Mouse (Mus musculus): ENCODE data around the gene Odf2. TPM values are rescaled to one million over a fixed set of nuclear protein-coding genes. Genes with fewer than 3 reads are reported as not detected.
A peak's percentile ranks its signal among the peaks of the same experiment; 100 is the strongest.

Gene Odf2
- polyA plus RNA-seq, 1 experiment from 2014 or later = 63.5 TPM

DNA sequence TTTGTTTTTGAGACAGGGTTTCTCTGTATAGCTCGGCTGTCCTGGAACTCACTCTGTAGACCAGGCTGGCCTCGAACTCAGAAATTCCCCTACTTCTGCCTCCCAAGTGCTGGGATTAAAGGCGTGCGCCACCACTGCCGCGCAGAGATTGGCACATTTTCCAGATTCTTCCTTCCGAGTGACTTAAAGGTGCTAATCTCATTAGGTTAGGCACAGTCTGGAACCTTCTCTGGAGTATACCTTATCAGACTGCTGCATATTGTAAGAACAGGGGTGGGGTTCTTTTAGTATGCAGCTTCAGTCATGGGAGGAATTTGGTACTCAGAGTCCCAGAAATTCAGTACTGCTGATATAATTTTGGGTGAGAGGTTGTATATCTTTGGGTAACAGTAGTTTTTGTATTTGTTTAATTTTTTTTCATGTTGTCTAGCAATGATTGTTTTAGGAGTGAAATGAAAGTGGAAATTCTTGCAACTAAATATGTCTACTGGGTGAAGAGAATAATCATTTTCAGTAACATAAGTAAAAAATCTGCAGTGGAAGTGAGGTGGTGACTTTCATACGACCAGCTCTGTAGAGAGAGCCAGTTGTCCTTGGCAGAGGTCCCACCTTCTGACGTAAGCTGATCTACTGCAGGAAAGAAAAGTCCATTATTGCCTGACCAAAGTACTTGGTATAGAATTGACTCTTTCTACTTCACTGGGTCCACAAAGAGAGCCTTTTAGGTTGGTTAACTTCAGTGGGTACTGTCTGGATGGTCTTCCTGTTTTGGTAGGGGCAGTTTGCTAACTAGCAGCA is 83.0 kb downstream of the Odf2 start:
- DNase-seq (ENCODE audit: low spot score) = peak; percentile 44
- Histone ChIP-seq H3K27ac (no peak overlapping the region), H3K27me3 (ENCODE audit: control insufficient read depth, insufficient read depth, low read length) (no peaks in the 10 kb centered on the region), H3K36me3 (replicated peaks; ENCODE audit: control insufficient read depth, insufficient read depth) (peaks cover 63% of the 10 kb centered on the region), H3K9me3 (ENCODE audit: control insufficient read depth, low read length) (no peaks in the 10 kb centered on the region), H3K4me2 (replicated peaks) (no peak overlapping the region), H3K4me3 (replicated peaks; ENCODE audit: low read length) (no peak overlapping the region), H3K4me1 (replicated peaks; ENCODE audit: control insufficient read depth, insufficient read depth, low read length) (peaks cover 48% of the 10 kb centered on the region), H3K9ac (no peak overlapping the region)
- WGBS = 74% methylated on average over 9 of the region's 9 CpGs
- no peak for ATAC-seq (ENCODE audit: low FRiP score)

- Histone ChIP-seq H3K4me2 (replicated peaks) (no peak overlapping the region), H3K9me3 (ENCODE audit: control insufficient read depth, low read length) (no peaks in the 10 kb centered on the region), H3K4me3 (replicated peaks; ENCODE audit: low read length) (no peak overlapping the region), H3K9ac (no peak overlapping the region), H3K27me3 (ENCODE audit: control insufficient read depth, insufficient read depth, low read length) (no peaks in the 10 kb centered on the region), H3K4me1 (replicated peaks; ENCODE audit: control insufficient read depth, insufficient read depth, low read length) (peaks cover 33% of the 10 kb centered on the region), H3K27ac (no peak overlapping the region), H3K36me3 (replicated peaks; ENCODE audit: control insufficient read depth, insufficient read depth) (peaks cover 64% of the 10 kb centered on the region)
- no peak for DNase-seq (ENCODE audit: low spot score)
- no peak for ATAC-seq (ENCODE audit: low FRiP score)
- WGBS = 2% methylated on average over 2 of the region's 2 CpGs
Measured at GRCm38 (mm10) chr2:29973525-29973924, 84.5 kb downstream of the Odf2 start.

DNA sequence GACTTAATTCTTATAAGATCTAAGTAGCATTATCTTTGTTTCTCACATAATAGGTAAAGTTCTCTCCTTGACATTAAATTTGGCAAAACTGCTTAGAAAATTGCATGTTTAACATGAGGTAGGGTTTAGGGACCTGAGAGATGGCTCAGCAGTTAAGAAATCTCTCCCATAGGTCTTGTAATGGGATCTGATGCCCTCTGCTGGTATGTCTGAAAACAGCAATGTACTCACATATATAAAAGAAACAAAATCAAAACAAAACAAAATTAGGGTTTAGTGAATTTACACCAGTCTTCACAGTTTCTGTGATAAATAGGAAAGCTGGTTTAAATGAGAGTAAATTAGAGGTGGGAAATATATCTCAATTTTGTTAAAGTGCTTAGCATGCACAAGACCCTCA is 88.3 kb downstream of the Odf2 start:
- Histone ChIP-seq H3K4me2 (replicated peaks) (no peak overlapping the region), H3K36me3 (replicated peaks; ENCODE audit: control insufficient read depth, insufficient read depth) (peaks cover 68% of the 10 kb centered on the region), H3K27me3 (ENCODE audit: control insufficient read depth, insufficient read depth, low read length) (no peaks in the 10 kb centered on the region), H3K9ac (no peak overlapping the region), H3K27ac (no peak overlapping the region), H3K9me3 (ENCODE audit: control insufficient read depth, low read length) (no peaks in the 10 kb centered on the region), H3K4me3 (replicated peaks; ENCODE audit: low read length) (no peak overlapping the region), H3K4me1 (replicated peaks; ENCODE audit: control insufficient read depth, insufficient read depth, low read length) (peaks cover 4% of the 10 kb centered on the region; the same call in 1 of the 2 replicates)
- DNase-seq (ENCODE audit: low spot score) (peak; percentile 70), ATAC-seq (ENCODE audit: low FRiP score) (no peak)

- Histone ChIP-seq H3K4me3 (replicated peaks; ENCODE audit: low read length) (no peak overlapping the region), H3K27me3 (ENCODE audit: control insufficient read depth, insufficient read depth, low read length) (no peaks in the 10 kb centered on the region), H3K9me3 (ENCODE audit: control insufficient read depth, low read length) (no peaks in the 10 kb centered on the region), H3K4me1 (replicated peaks; ENCODE audit: control insufficient read depth, insufficient read depth, low read length) (no peaks in the 10 kb centered on the region), H3K4me2 (replicated peaks) (no peak overlapping the region), H3K9ac (no peak overlapping the region), H3K27ac (no peak overlapping the region), H3K36me3 (replicated peaks; ENCODE audit: control insufficient read depth, insufficient read depth) (peaks cover 89% of the 10 kb centered on the region)
- ATAC-seq (ENCODE audit: low FRiP score) (no peak), DNase-seq (ENCODE audit: low spot score) (no peak)
- WGBS = 93% methylated on average over 1 of the region's 1 CpGs
Measured at GRCm38 (mm10) chr2:29980661-29981060, 91.6 kb downstream of the Odf2 start.

Small RNAs within 50 kb of the gene (microRNA-seq; reads per million reads assigned to microRNA genes)
- not detected for gene Mir219a-2
- not detected for gene Mir219b

Other genes with a start within 250 kb of the Odf2 start
- gene Gm13420, start 137.5 kb upstream of the Odf2 start, polyA plus RNA-seq (2014; fragmentation: Nextera tagmentation; extraction: Ambion mirVana) = 0.20 and 0.36 TPM in 2 replicates
- not detected in 2 replicates for gene Gm13547, start 129.9 kb upstream of the Odf2 start, polyA plus RNA-seq (2014; fragmentation: Nextera tagmentation; extraction: Ambion mirVana)
- 35.1 and 35.3 TPM in 2 replicates for gene Coq4, start 101.7 kb upstream of the Odf2 start, polyA plus RNA-seq (2014; fragmentation: Nextera tagmentation; extraction: Ambion mirVana)
- 23.9 and 26.3 TPM in 2 replicates for gene Trub2, start 100.7 kb upstream of the Odf2 start, polyA plus RNA-seq (2014; fragmentation: Nextera tagmentation; extraction: Ambion mirVana)
- gene Slc27a4, start 86.6 kb upstream of the Odf2 start, polyA plus RNA-seq (2014; fragmentation: Nextera tagmentation; extraction: Ambion mirVana) = 40.1 and 43.7 TPM in 2 replicates
- gene Urm1, start 69.1 kb upstream of the Odf2 start, polyA plus RNA-seq (2014; fragmentation: Nextera tagmentation; extraction: Ambion mirVana) = 24.6 and 24.9 TPM in 2 replicates
- 15.9 and 19.1 TPM in 2 replicates for gene Cercam, start 20.1 kb upstream of the Odf2 start, polyA plus RNA-seq (2014; fragmentation: Nextera tagmentation; extraction: Ambion mirVana)
- 53.5 and 53.7 TPM in 2 replicates for gene Gle1, start 46.2 kb downstream of the Odf2 start, polyA plus RNA-seq (2014; fragmentation: Nextera tagmentation; extraction: Ambion mirVana)
- 344 and 368 TPM in 2 replicates for gene Sptan1, start 76.3 kb downstream of the Odf2 start, polyA plus RNA-seq (2014; fragmentation: Nextera tagmentation; extraction: Ambion mirVana)
- gene Wdr34, start 159.7 kb downstream of the Odf2 start, polyA plus RNA-seq (2014; fragmentation: Nextera tagmentation; extraction: Ambion mirVana) = 66.6 and 67.2 TPM in 2 replicates
- 339 and 347 TPM in 2 replicates for gene Set, start 168.2 kb downstream of the Odf2 start, polyA plus RNA-seq (2014; fragmentation: Nextera tagmentation; extraction: Ambion mirVana)
- gene Pkn3, start 188.5 kb downstream of the Odf2 start, polyA plus RNA-seq (2014; fragmentation: Nextera tagmentation; extraction: Ambion mirVana) = 1.6 and 1.9 TPM in 2 replicates
- gene Zdhhc12, start 204.4 kb downstream of the Odf2 start, polyA plus RNA-seq (2014; fragmentation: Nextera tagmentation; extraction: Ambion mirVana) = 27.2 TPM in 2 replicates
- 13.2 and 16.0 TPM in 2 replicates for gene Zer1, start 235.4 kb downstream of the Odf2 start, polyA plus RNA-seq (2014; fragmentation: Nextera tagmentation; extraction: Ambion mirVana)
- 18.7 and 18.8 TPM in 2 replicates for gene Tbc1d13, start 244.5 kb downstream of the Odf2 start, polyA plus RNA-seq (2014; fragmentation: Nextera tagmentation; extraction: Ambion mirVana)